Mouse (Mus musculus): ENCODE results near the gene Myo5c. TPM values are rescaled to one million over a fixed set of nuclear protein-coding genes. Genes with fewer than 3 reads are reported as not detected.

The Myo5c gene
- 1.2 TPM in 1 of 2 replicates, not detected in the other for polyA plus RNA-seq (2011; ENCODE audit: insufficient read depth, insufficient read length, low replicate concordance, missing spikeins)

DNA sequence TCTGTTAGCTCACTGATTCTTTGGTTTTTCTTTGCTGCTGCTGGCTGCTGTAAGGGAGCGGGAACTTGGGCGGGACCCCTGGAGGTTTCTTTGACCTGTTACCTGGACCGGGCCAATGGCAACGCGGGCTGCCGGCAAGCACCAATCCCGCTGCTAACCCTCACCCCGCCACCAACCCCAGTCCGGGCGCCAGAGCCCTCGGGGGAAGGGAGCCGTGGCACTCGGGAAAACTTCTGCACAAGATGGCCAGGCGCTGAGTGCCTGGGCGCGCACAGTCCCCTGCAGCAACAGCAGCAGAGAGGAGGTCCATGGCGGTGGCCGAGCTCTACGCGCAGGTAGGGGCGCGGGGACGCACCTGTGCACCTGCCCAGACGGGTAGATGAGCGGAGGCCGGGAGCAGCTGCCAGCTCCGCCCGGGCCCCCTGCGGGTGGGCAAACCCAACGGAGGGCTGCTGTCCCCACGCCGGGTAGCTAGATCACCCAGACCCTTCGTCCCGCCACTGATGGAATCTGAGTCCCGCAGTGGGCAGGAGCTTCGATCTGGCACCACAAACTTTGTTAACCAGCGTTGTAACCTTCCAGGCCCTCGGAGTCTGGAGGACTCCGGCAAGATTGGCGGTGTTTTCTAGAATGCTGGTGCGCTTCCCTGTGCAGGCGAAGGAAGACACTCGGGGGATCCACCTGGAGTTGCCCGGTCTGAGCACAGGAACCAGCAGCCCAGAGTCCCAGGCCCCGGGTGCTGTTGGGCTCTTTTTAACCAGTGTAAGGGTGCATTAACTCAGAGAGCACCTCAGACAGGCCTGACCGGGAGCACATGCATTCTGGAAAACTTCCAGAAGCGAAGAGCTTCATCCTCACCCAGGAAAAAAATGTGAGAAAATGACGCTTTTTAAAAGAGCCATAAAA is at the start of gene Myo5c:
Gene Myo5c, plus strand, starts transcription at position 180 of the 906 bp plus-strand sequence.
- H3K4me3 ChIP-seq (replicated peaks; ENCODE audit: control insufficient read depth, low read depth, low read length), result no peak within 1 kb of the TSS

DNA sequence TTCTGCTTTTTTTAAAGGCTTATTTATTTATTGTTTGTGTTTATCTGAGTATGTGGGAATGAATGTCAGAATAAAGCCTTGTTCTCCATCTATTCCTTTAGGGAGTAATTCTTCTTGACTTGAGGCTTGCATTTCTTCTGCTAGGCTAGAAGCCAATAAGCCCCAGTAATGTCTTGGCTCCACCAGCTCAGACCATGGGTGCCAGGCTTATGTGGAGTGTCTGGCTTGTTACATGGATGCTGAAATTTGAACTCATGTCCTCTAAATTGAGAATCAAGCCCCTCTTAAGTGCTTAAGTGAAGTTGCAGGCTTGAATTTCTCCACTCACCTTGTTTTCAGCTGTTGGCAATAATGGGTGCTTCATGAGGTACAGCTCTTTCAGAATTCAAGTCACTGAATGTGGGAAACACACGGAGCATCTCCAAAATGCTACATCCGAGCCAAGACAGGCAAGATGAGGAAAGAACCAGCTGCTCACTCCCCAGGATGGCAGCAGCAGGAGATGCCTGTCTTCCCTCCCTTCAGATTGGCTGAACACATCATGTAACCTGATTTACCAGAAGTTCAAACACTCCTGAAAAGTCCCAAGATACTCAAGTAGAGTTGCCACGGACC is 44.1 kb upstream of the Myo5c start:
- no peak for TF ChIP-seq POLR2A (IDR thresholded peaks at IDR 0.05; ENCODE audit: borderline replicate concordance, control insufficient read depth, low read depth, low read length)
- no peak for TF ChIP-seq CTCF (IDR thresholded peaks at IDR 0.05; ENCODE audit: control insufficient read depth, insufficient read depth, low read length)
- no peaks in the 10 kb centered on the region for H3K4me1 ChIP-seq (ENCODE audit: control insufficient read depth, insufficient read depth, low read length)
- no peak overlapping the region for H3K27ac ChIP-seq (ENCODE audit: control insufficient read depth, insufficient read depth, low read depth, low read length, poor library complexity)
- no peak overlapping the region for H3K4me3 ChIP-seq (replicated peaks; ENCODE audit: control insufficient read depth, low read depth, low read length)
- 67% methylated on average over 3 of the region's 3 CpGs for WGBS

More for the DNA sequence above, at the start of gene Myo5c:
- TF ChIP-seq CTCF (IDR thresholded peaks at IDR 0.05; ENCODE audit: control insufficient read depth, insufficient read depth, low read length), result no peak
- 7% methylated on average over 48 of the region's 48 CpGs for WGBS
- H3K4me1 ChIP-seq (ENCODE audit: control insufficient read depth, insufficient read depth, low read length), result no peaks in the 10 kb centered on the region
- H3K27ac ChIP-seq (ENCODE audit: control insufficient read depth, insufficient read depth, low read depth, low read length, poor library complexity), result no peak within 1 kb of the TSS

DNA sequence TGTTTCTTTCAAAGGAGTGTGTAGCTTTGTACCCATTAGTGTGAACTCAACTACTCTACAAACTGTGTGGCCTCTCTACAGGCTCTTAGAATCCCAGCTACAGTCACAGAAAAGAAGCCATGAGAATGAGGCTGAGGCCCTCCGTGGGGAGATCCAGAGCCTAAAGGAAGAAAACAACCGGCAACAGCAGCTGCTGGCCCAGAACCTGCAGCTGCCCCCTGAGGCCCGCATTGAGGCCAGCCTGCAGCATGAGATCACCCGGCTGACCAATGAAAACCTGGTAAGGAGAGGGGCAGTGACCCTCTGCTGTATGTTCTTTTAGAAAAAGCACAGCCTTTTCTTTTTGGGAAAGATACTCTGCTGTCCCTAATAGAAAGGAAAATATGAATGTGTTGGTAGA is 38.0 kb upstream of the Myo5c start:
- TF ChIP-seq POLR2A (IDR thresholded peaks at IDR 0.05; ENCODE audit: borderline replicate concordance, control insufficient read depth, low read depth, low read length), result no peak
- 86% methylated on average over 4 of the region's 4 CpGs for WGBS
- no peak overlapping the region for H3K27ac ChIP-seq (ENCODE audit: control insufficient read depth, insufficient read depth, low read depth, low read length, poor library complexity)
- no peak overlapping the region for H3K4me3 ChIP-seq (replicated peaks; ENCODE audit: control insufficient read depth, low read depth, low read length)
- no peaks in the 10 kb centered on the region for H3K4me1 ChIP-seq (ENCODE audit: control insufficient read depth, insufficient read depth, low read length)

GRCm38 (mm10) chr9:75196335-75196734 is 35.5 kb upstream of the Myo5c start:
- WGBS, result 7% methylated on average over 2 of the region's 2 CpGs
- Histone ChIP-seq H3K27ac (ENCODE audit: control insufficient read depth, insufficient read depth, low read depth, low read length, poor library complexity) (no peak overlapping the region), H3K4me1 (ENCODE audit: control insufficient read depth, insufficient read depth, low read length) (no peaks in the 10 kb centered on the region), H3K4me3 (replicated peaks; ENCODE audit: control insufficient read depth, low read depth, low read length) (no peak overlapping the region)
- TF ChIP-seq CTCF (IDR thresholded peaks at IDR 0.05; ENCODE audit: control insufficient read depth, insufficient read depth, low read length), result no peak
- TF ChIP-seq POLR2A (IDR thresholded peaks at IDR 0.05; ENCODE audit: borderline replicate concordance, control insufficient read depth, low read depth, low read length), result no peak

DNA sequence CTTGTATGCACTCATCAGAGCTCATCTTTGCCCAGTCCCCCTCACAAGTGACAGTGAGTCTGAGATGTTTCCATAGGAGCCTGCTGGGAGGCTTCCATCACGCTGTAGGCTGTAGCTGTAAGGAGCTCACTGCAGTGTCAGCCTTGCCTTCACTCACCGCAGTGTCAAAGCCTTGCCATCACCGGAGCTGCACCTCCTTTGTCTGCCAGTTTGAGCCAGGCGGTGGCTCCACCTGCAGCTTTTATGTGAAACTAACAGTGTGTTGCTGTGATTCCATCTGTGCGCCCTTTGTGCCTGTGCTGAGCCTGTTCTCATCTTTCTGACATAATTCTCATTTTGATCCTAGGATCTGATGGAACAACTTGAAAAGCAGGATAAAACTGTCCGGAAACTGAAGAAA is 34.5 kb upstream of the Myo5c start:
- WGBS, result 87% methylated on average over 6 of the region's 6 CpGs
- TF ChIP-seq POLR2A (IDR thresholded peaks at IDR 0.05; ENCODE audit: borderline replicate concordance, control insufficient read depth, low read depth, low read length) (no peak), CTCF (IDR thresholded peaks at IDR 0.05; ENCODE audit: control insufficient read depth, insufficient read depth, low read length) (peak; percentile 32; the same call in 1 of the 2 replicates)
- Histone ChIP-seq H3K4me1 (ENCODE audit: control insufficient read depth, insufficient read depth, low read length) (no peaks in the 10 kb centered on the region), H3K27ac (ENCODE audit: control insufficient read depth, insufficient read depth, low read depth, low read length, poor library complexity) (no peak overlapping the region), H3K4me3 (replicated peaks; ENCODE audit: control insufficient read depth, low read depth, low read length) (no peak overlapping the region)

- Histone ChIP-seq H3K4me3 (replicated peaks; ENCODE audit: control insufficient read depth, low read depth, low read length) (no peak overlapping the region), H3K4me1 (ENCODE audit: control insufficient read depth, insufficient read depth, low read length) (no peaks in the 10 kb centered on the region; the same call in 1 of the 2 replicates), H3K27ac (ENCODE audit: control insufficient read depth, insufficient read depth, low read depth, low read length, poor library complexity) (no peak overlapping the region)
- 81% methylated on average over 1 of the region's 1 CpGs for WGBS
- TF ChIP-seq CTCF (IDR thresholded peaks at IDR 0.05; ENCODE audit: control insufficient read depth, insufficient read depth, low read length), result no peak
- no peak for TF ChIP-seq POLR2A (IDR thresholded peaks at IDR 0.05; ENCODE audit: borderline replicate concordance, control insufficient read depth, low read depth, low read length)
These were observed 30.3 kb upstream of the Myo5c start for GRCm38 (mm10) chr9:75201506-75201905.

DNA sequence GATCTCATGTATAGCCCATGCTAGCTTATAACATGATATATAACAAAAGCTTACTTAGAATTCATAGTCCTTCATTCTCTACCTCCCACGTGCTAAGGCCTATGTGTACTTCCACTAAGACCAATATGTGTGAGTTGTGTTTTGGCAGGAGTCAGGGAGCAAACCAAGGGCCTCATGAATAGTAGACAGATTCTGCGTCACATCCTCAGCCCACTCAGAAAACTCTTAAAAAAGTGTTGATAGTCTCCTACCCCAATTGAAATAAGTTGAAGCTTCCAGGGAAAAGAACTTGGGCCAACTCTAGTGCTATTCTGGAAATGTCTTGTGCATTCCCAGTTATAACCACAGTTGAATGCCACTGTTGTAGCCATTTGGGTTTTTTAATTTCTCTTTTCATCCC is 29.8 kb upstream of the Myo5c start:
- Histone ChIP-seq H3K4me1 (ENCODE audit: control insufficient read depth, insufficient read depth, low read length) (no peaks in the 10 kb centered on the region; the same call in 1 of the 2 replicates), H3K27ac (ENCODE audit: control insufficient read depth, insufficient read depth, low read depth, low read length, poor library complexity) (no peak overlapping the region), H3K4me3 (replicated peaks; ENCODE audit: control insufficient read depth, low read depth, low read length) (no peak overlapping the region)
- TF ChIP-seq POLR2A (IDR thresholded peaks at IDR 0.05; ENCODE audit: borderline replicate concordance, control insufficient read depth, low read depth, low read length), result no peak
- TF ChIP-seq CTCF (IDR thresholded peaks at IDR 0.05; ENCODE audit: control insufficient read depth, insufficient read depth, low read length), result no peak
- WGBS, result 90% methylated on average over 2 of the region's 2 CpGs

GRCm38 (mm10) chr9:75209246-75209645 is 22.6 kb upstream of the Myo5c start:
- H3K4me1 ChIP-seq (ENCODE audit: control insufficient read depth, insufficient read depth, low read length), result no peaks in the 10 kb centered on the region; the same call in 1 of the 2 replicates
- TF ChIP-seq POLR2A (IDR thresholded peaks at IDR 0.05; ENCODE audit: borderline replicate concordance, control insufficient read depth, low read depth, low read length) (no peak), CTCF (IDR thresholded peaks at IDR 0.05; ENCODE audit: control insufficient read depth, insufficient read depth, low read length) (no peak)
- H3K4me3 ChIP-seq (replicated peaks; ENCODE audit: control insufficient read depth, low read depth, low read length), result no peak overlapping the region
- no peak overlapping the region for H3K27ac ChIP-seq (ENCODE audit: control insufficient read depth, insufficient read depth, low read depth, low read length, poor library complexity)
- WGBS, result 64% methylated on average over 1 of the region's 1 CpGs
